Mouse (Mus musculus) bone marrow, adult 2 months (tissue): ENCODE measurements around the gene Cyp2d12.
"Not testable (repeated sequence)": the region's sequence is repeated elsewhere in the genome, so short reads cannot be mapped to it uniquely, and the experiment has no call there.

Experiments
- CTCF ChIP-seq: fragments of 200-500 bp; IDR thresholded peaks from 2 replicates; pipeline ENCODE4 v1.5.1; 2011; ENCODE audit warnings: low read length, control low read depth; ENCODE audit not compliant: control insufficient read depth, insufficient read depth
- POLR2A ChIP-seq: fragments of 200-500 bp; IDR thresholded peaks from 2 replicates; pipeline ENCODE4 v1.6.1; 2011; ENCODE audit warnings: low read depth, mild to moderate bottlenecking, control low read depth, low read length, borderline replicate concordance; ENCODE audit not compliant: control insufficient read depth

DNA sequence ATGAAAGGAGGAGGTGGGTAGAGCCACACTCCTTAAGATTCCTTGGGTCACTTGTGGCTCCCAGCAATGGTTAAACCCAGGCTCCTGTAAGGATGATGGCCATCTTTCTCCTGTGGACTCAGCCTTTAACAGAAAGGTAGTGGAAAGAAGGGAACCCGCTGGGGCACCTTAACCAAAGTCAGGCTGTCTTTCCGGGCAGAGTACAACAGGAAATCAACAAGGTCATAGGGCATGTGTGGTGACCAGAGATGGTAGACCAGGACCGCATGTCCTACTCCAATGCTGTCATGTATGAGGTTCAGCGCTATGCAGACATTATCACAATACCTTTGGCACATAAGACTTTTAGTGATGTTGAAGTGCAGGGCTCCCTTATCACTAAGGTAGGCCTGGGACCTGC lies 45.4 kb upstream of the Cyp2d12 start:
- not testable (repeated sequence) for TF ChIP-seq CTCF, POLR2A
